21 mouse cellular contexts compared by ENCODE assay signal in the genomic region with DNA sequence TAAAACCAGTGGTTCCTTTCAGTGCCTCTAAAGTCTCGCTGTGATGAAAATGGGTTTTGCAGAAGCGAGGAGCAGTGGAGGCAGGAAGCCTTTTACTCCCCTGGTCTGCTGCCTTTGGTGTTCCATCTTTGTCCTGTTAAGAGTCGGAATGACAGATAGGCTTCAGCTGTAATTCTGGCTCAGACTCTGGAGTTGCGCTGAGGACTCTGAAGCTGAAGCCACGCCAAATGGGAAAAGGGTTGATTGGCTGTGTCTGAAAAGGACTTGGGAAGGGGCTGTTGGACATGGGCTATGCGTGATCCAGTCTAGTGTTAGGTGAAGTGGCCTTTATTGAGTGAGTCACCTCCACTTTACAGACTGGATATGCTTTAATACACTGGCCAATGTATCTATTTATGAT. TPM values are rescaled to one million over a fixed set of nuclear protein-coding genes. Genes with fewer than 3 reads are reported as not detected.
DNase-seq lines count a peak whose midpoint lies in the region; TF ChIP-seq lines count a peak whose summit lies in the region.
"Had no signal": no experiment of that assay in that cellular context is flagged by ENCODE, and none has a peak within 500 bp of the region (broad histone marks: within the 10 kb centered on the region; RNA-seq: fewer than 3 reads in every experiment).

No protein-coding gene starts in this region.

- H3K27me3 ChIP-seq in heart, adult 2 months (ENCODE audit: control insufficient read depth, insufficient read depth, low read length) = no peaks in the 10 kb centered on the region
- H3K27me3 ChIP-seq: forebrain, embryonic 13.5 days; limb, embryonic 13.5 days had no signal

- no peaks in the 10 kb centered on the region for H3K36me3 ChIP-seq in heart, adult 2 months (ENCODE audit: control insufficient read depth, insufficient read depth, low read length)
- H3K36me3 ChIP-seq: limb, embryonic 13.5 days had no signal

- peak overlapping the region; percentile 28; the same call in 1 of the 2 replicates for H3K27ac ChIP-seq in gastrocnemius, adult 2 months
- H3K27ac ChIP-seq in heart, adult 2 months = no peak overlapping the region
- H3K27ac ChIP-seq in layer of hippocampus, adult 2 months = peak overlapping the region; percentile 56
- H3K27ac ChIP-seq: forebrain, embryonic 13.5 days; left cerebral cortex, adult 2 months; limb, embryonic 13.5 days had no signal

- 53% methylated on average over 6 of the region's 6 CpGs for WGBS in heart, adult 2 months

- H3K4me3 ChIP-seq in gastrocnemius, adult 2 months = no peak overlapping the region
- H3K4me3 ChIP-seq in heart, adult 2 months = no peak overlapping the region
- no peak overlapping the region for H3K4me3 ChIP-seq in layer of hippocampus, adult 2 months
- H3K4me3 ChIP-seq: forebrain, embryonic 13.5 days; left cerebral cortex, adult 2 months; limb, embryonic 13.5 days had no signal

- no peak for TF ChIP-seq CTCF in gastrocnemius, adult 2 months (IDR thresholded peaks at IDR 0.05)
- no peak for TF ChIP-seq CTCF in heart, adult 2 months (IDR thresholded peaks at IDR 0.05)
- TF ChIP-seq CTCF in layer of hippocampus, adult 2 months (conservative IDR thresholded peaks at IDR 0.05) = no peak

- no peak for TF ChIP-seq EP300 in heart, adult 2 months (IDR thresholded peaks at IDR 0.05; ENCODE audit: insufficient read depth, low read depth, low read length)

- H3K4me1 ChIP-seq in heart, adult 2 months (ENCODE audit: control insufficient read depth, insufficient read depth, low read length) = peaks cover 13% of the 10 kb centered on the region

- TF ChIP-seq POLR2A in heart, adult 2 months (IDR thresholded peaks at IDR 0.05; ENCODE audit: insufficient read depth, low read depth, low read length) = no peak

- no peaks in the 10 kb centered on the region for H3K79me2 ChIP-seq in heart, adult 2 months (replicated peaks; ENCODE audit: control insufficient read depth, insufficient read depth, low read length)

- intact Hi-C loops in gastrocnemius, adult 2 months (cut with DNase I) = no loop called here
- intact Hi-C loops in heart, adult 2 months (cut with DNase I) = no loop called here
- intact Hi-C loops in left cerebral cortex, postnatal 4 days (cut with DNase I) = no loop called here

- DNase-seq in gastrocnemius, adult 2 months = no peak
- no peak for DNase-seq in gastrocnemius, postnatal 10 days
- DNase-seq in heart, postnatal 4 days = peak; percentile 30
- no peak for DNase-seq in heart, adult 2 months
- DNase-seq in layer of hippocampus, adult 2 months (ENCODE audit: low spot score in 2 of 2) = no peak
- no peak for DNase-seq in layer of hippocampus, adult 11-12 months (ENCODE audit: low spot score)
- DNase-seq in adipocyte (ENCODE audit: low spot score) = peak; percentile 15
- no peak for DNase-seq in left cerebral cortex, postnatal 4 days
- DNase-seq: adrenal gland, postnatal 14 days; cerebellum, adult 11-12 months; cerebellum, postnatal 14 days; gastrocnemius, postnatal 25 days; kidney, adult 9 months; midbrain, embryonic 14.5 days; thymus, adult 2 months; thymus, postnatal 36 days had no signal

- no peak overlapping the region for H3K9ac ChIP-seq in heart, adult 2 months (ENCODE audit: low read depth, low read length)
- H3K9ac ChIP-seq: forebrain, embryonic 13.5 days; limb, embryonic 13.5 days had no signal

RNA-seq across cellular contexts. Expression of gene Galnt16, which starts 12.6 kb away (rescaled TPM):
- 1 to 10 TPM; 2.4 to 3.8 TPM for total RNA-seq in gastrocnemius, adult 2 months (2021)
- total RNA-seq in gastrocnemius, postnatal 10 days (2021) = 10 to 100 TPM; 15.9 to 20.7 TPM
- 10 to 100 TPM; 15.7 to 17.8 TPM for total RNA-seq in heart, postnatal 4 days (2021)
- total RNA-seq in heart, adult 2 months (2021) = 1 to 10 TPM; 2.0 to 3.0 TPM
- 3.0 and 3.4 TPM in 2 replicates for polyA plus RNA-seq in heart, adult 2 months (2012; rRNA removed)
- total RNA-seq in layer of hippocampus, adult 2 months (2021) = 100 to 1,000 TPM; 166 to 181 TPM
- total RNA-seq in left cerebral cortex, postnatal 4 days (2021) = 10 to 100 TPM; 32.8 to 40.6 TPM
- total RNA-seq: MEL; monocyte, adult 5-6 weeks had no signal

Comparison
In these comparisons a context has a peak if more than half of its experiments do, and no peak if none do; other contexts are left out.
1. DNase-seq: peak in heart, postnatal 4 days (single experiment) and adipocyte (single experiment); none in gastrocnemius, adult 2 months (single experiment), gastrocnemius, postnatal 10 days (single experiment), heart, adult 2 months (0 of 2), layer of hippocampus, adult 2 months (0 of 2), layer of hippocampus, adult 11-12 months (single experiment) and left cerebral cortex, postnatal 4 days (single experiment).
2. RNA of gene Galnt16, which starts 12.6 kb away (total RNA-seq): 166 to 181 TPM in layer of hippocampus, adult 2 months; 32.8 to 40.6 TPM in left cerebral cortex, postnatal 4 days, 15.9 to 20.7 TPM in gastrocnemius, postnatal 10 days, 15.7 to 17.8 TPM in heart, postnatal 4 days, 2.4 to 3.8 TPM in gastrocnemius, adult 2 months and 2.0 to 3.0 TPM in heart, adult 2 months; every median in the first group is over 4 times any median in the second.